Mouse (Mus musculus): ENCODE measurements at regions not wholly inside any gene's neighbourhood (a gene's known extent, or its start where the extent isn't known, plus 50 kb on each side); places are given as distances from the start of the nearest gene placed in this dataset.
"Not testable (repeated sequence)": the region's sequence is repeated elsewhere in the genome, so short reads cannot be mapped to it uniquely, and the experiment has no call there.

- H3K9ac ChIP-seq (ENCODE audit: low read depth, low read length); H3K27ac ChIP-seq (ENCODE audit: low read depth, low read length); ATAC-seq (replicated peaks; ENCODE audit: low FRiP score); DNase-seq (ENCODE audit: low spot score); H3K4me1 ChIP-seq (replicated peaks; ENCODE audit: control insufficient read depth, insufficient read depth, low read length); H3K4me3 ChIP-seq (ENCODE audit: low read depth, low read length); H3K9me3 ChIP-seq (ENCODE audit: control insufficient read depth, low read length); H3K27me3 ChIP-seq (replicated peaks; ENCODE audit: control insufficient read depth, insufficient read depth, low read length); H3K4me2 ChIP-seq; H3K36me3 ChIP-seq (ENCODE audit: control insufficient read depth, insufficient read depth, low read length): not testable (repeated sequence)
- 66% methylated on average over 8 of the region's 9 CpGs for WGBS
These were observed 591.1 kb downstream of the Dad1 start for GRCm38 (mm10) chr14:53662700-53663355.

GRCm38 (mm10) chr14:53654669-53655068 is 599.2 kb downstream of the Dad1 start:
- ATAC-seq (replicated peaks; ENCODE audit: low FRiP score); DNase-seq (ENCODE audit: low spot score); H3K9ac ChIP-seq (ENCODE audit: low read depth, low read length); H3K4me2 ChIP-seq; H3K4me1 ChIP-seq (replicated peaks; ENCODE audit: control insufficient read depth, insufficient read depth, low read length); H3K27ac ChIP-seq (ENCODE audit: low read depth, low read length); H3K36me3 ChIP-seq (ENCODE audit: control insufficient read depth, insufficient read depth, low read length); H3K4me3 ChIP-seq (ENCODE audit: low read depth, low read length); H3K9me3 ChIP-seq (ENCODE audit: control insufficient read depth, low read length); H3K27me3 ChIP-seq (replicated peaks; ENCODE audit: control insufficient read depth, insufficient read depth, low read length): not testable (repeated sequence)
- WGBS: 85% methylated on average over 3 of the region's 3 CpGs

- H3K4me2 ChIP-seq; H3K4me3 ChIP-seq (ENCODE audit: low read depth, low read length); DNase-seq (ENCODE audit: low spot score); H3K27me3 ChIP-seq (replicated peaks; ENCODE audit: control insufficient read depth, insufficient read depth, low read length); ATAC-seq (replicated peaks; ENCODE audit: low FRiP score); H3K9me3 ChIP-seq (ENCODE audit: control insufficient read depth, low read length); H3K36me3 ChIP-seq (ENCODE audit: control insufficient read depth, insufficient read depth, low read length); H3K27ac ChIP-seq (ENCODE audit: low read depth, low read length); H3K9ac ChIP-seq (ENCODE audit: low read depth, low read length); H3K4me1 ChIP-seq (replicated peaks; ENCODE audit: control insufficient read depth, insufficient read depth, low read length): not testable (repeated sequence)
- 58% methylated on average over 4 of the region's 5 CpGs for WGBS
These were observed 602.8 kb downstream of the Dad1 start for GRCm38 (mm10) chr14:53651061-53651460.

- 80% methylated on average over 2 of the region's 2 CpGs for WGBS
- DNase-seq (ENCODE audit: low spot score); H3K27ac ChIP-seq (ENCODE audit: low read depth, low read length); H3K4me3 ChIP-seq (ENCODE audit: low read depth, low read length); H3K4me2 ChIP-seq; H3K9me3 ChIP-seq (ENCODE audit: control insufficient read depth, low read length); H3K9ac ChIP-seq (ENCODE audit: low read depth, low read length); H3K27me3 ChIP-seq (replicated peaks; ENCODE audit: control insufficient read depth, insufficient read depth, low read length); ATAC-seq (replicated peaks; ENCODE audit: low FRiP score); H3K36me3 ChIP-seq (ENCODE audit: control insufficient read depth, insufficient read depth, low read length); H3K4me1 ChIP-seq (replicated peaks; ENCODE audit: control insufficient read depth, insufficient read depth, low read length): not testable (repeated sequence)
These were observed 604.7 kb downstream of the Dad1 start for GRCm38 (mm10) chr14:53649189-53649588.

GRCm38 (mm10) chr14:53640441-53640840 is 613.5 kb downstream of the Dad1 start:
- not testable (repeated sequence) for ATAC-seq (replicated peaks; ENCODE audit: low FRiP score)
- 60% methylated on average over 1 of the region's 1 CpGs for WGBS

GRCm38 (mm10) chr14:53637664-53638063 is 616.2 kb downstream of the Dad1 start:
- WGBS: 72% methylated on average over 1 of the region's 1 CpGs
- not testable (repeated sequence) for H3K9me3 ChIP-seq (ENCODE audit: control insufficient read depth, low read length); H3K36me3 ChIP-seq (ENCODE audit: control insufficient read depth, insufficient read depth, low read length); H3K4me3 ChIP-seq (ENCODE audit: low read depth, low read length); H3K27me3 ChIP-seq (replicated peaks; ENCODE audit: control insufficient read depth, insufficient read depth, low read length); H3K9ac ChIP-seq (ENCODE audit: low read depth, low read length); DNase-seq (ENCODE audit: low spot score); H3K27ac ChIP-seq (ENCODE audit: low read depth, low read length); ATAC-seq (replicated peaks; ENCODE audit: low FRiP score); H3K4me2 ChIP-seq; H3K4me1 ChIP-seq (replicated peaks; ENCODE audit: control insufficient read depth, insufficient read depth, low read length)

More at GRCm38 (mm10) chr14:53640441-53640840, 613.5 kb downstream of the Dad1 start:
- H3K36me3 ChIP-seq (ENCODE audit: control insufficient read depth, insufficient read depth, low read length); H3K4me3 ChIP-seq (ENCODE audit: low read depth, low read length); H3K27ac ChIP-seq (ENCODE audit: low read depth, low read length); H3K4me1 ChIP-seq (replicated peaks; ENCODE audit: control insufficient read depth, insufficient read depth, low read length); H3K27me3 ChIP-seq (replicated peaks; ENCODE audit: control insufficient read depth, insufficient read depth, low read length); DNase-seq (ENCODE audit: low spot score); H3K9ac ChIP-seq (ENCODE audit: low read depth, low read length); H3K4me2 ChIP-seq; H3K9me3 ChIP-seq (ENCODE audit: control insufficient read depth, low read length): not testable (repeated sequence)

- not testable (repeated sequence) for H3K27me3 ChIP-seq (replicated peaks; ENCODE audit: control insufficient read depth, insufficient read depth, low read length); H3K27ac ChIP-seq (ENCODE audit: low read depth, low read length); DNase-seq (ENCODE audit: low spot score); ATAC-seq (replicated peaks; ENCODE audit: low FRiP score); H3K36me3 ChIP-seq (ENCODE audit: control insufficient read depth, insufficient read depth, low read length); H3K9ac ChIP-seq (ENCODE audit: low read depth, low read length); H3K9me3 ChIP-seq (ENCODE audit: control insufficient read depth, low read length); H3K4me2 ChIP-seq; H3K4me1 ChIP-seq (replicated peaks; ENCODE audit: control insufficient read depth, insufficient read depth, low read length); H3K4me3 ChIP-seq (ENCODE audit: low read depth, low read length)
- WGBS: 46% methylated on average over 7 of the region's 7 CpGs
These were observed 618.7 kb downstream of the Dad1 start for GRCm38 (mm10) chr14:53635206-53635605.

GRCm38 (mm10) chr14:53634320-53634979 is 619.5 kb downstream of the Dad1 start:
- DNase-seq (ENCODE audit: low spot score); H3K4me1 ChIP-seq (replicated peaks; ENCODE audit: control insufficient read depth, insufficient read depth, low read length); H3K4me2 ChIP-seq; H3K27me3 ChIP-seq (replicated peaks; ENCODE audit: control insufficient read depth, insufficient read depth, low read length); H3K9me3 ChIP-seq (ENCODE audit: control insufficient read depth, low read length); H3K27ac ChIP-seq (ENCODE audit: low read depth, low read length); H3K9ac ChIP-seq (ENCODE audit: low read depth, low read length); H3K36me3 ChIP-seq (ENCODE audit: control insufficient read depth, insufficient read depth, low read length); ATAC-seq (replicated peaks; ENCODE audit: low FRiP score); H3K4me3 ChIP-seq (ENCODE audit: low read depth, low read length): not testable (repeated sequence)
- WGBS: 32% methylated on average over 5 of the region's 5 CpGs

- H3K27me3 ChIP-seq (replicated peaks; ENCODE audit: control insufficient read depth, insufficient read depth, low read length); H3K4me2 ChIP-seq; H3K27ac ChIP-seq (ENCODE audit: low read depth, low read length); DNase-seq (ENCODE audit: low spot score); H3K36me3 ChIP-seq (ENCODE audit: control insufficient read depth, insufficient read depth, low read length); H3K9ac ChIP-seq (ENCODE audit: low read depth, low read length); H3K4me1 ChIP-seq (replicated peaks; ENCODE audit: control insufficient read depth, insufficient read depth, low read length); ATAC-seq (replicated peaks; ENCODE audit: low FRiP score); H3K9me3 ChIP-seq (ENCODE audit: control insufficient read depth, low read length); H3K4me3 ChIP-seq (ENCODE audit: low read depth, low read length): not testable (repeated sequence)
- WGBS: 39% methylated on average over 1 of the region's 1 CpGs
These were observed 620.2 kb downstream of the Dad1 start for GRCm38 (mm10) chr14:53633743-53634142.
